Mouse (Mus musculus): Measurements from ENCODE around the gene Kbtbd12. TPM values are rescaled to one million over a fixed set of nuclear protein-coding genes. Genes with fewer than 3 reads are reported as not detected.

The Kbtbd12 gene
- total RNA-seq, 1 experiment: 0.09 TPM

GRCm38 (mm10) chr6:88590231-88590630 lies 47.5 kb downstream of the Kbtbd12 start:
- Histone ChIP-seq H3K4me3 (ENCODE audit: insufficient read depth in 1 of 2, low read depth in 1 of 2, low read length in 2 of 2, poor library complexity in 1 of 2, severe bottlenecking in 1 of 2) (no peak overlapping the region), H3K9me3 (ENCODE audit: control insufficient read depth, insufficient read depth, low read depth, low read length) (no peaks in the 10 kb centered on the region), H3K27ac (ENCODE audit: insufficient read depth, low read depth, low read length, poor library complexity, severe bottlenecking) (no peak overlapping the region), H3K4me1 (ENCODE audit: control insufficient read depth in 2 of 2, insufficient read depth in 2 of 2, low read length in 2 of 2, poor library complexity in 1 of 2) (no peaks in the 10 kb centered on the region), H3K9ac (ENCODE audit: insufficient read depth, low read depth, low read length, poor library complexity, severe bottlenecking) (no peak overlapping the region), H3K36me3 (ENCODE audit: control insufficient read depth, insufficient read depth, low read length, poor library complexity, severe bottlenecking) (no peaks in the 10 kb centered on the region)
- in situ Hi-C loops (cut with MboI; ENCODE audit: low sequenced_read_pairs in 2 of 2, unreplicated experiment in 2 of 2): no loop called here
- no peak for DNase-seq (ENCODE audit: low read depth, low spot score)
- TF ChIP-seq MAFK (IDR thresholded peaks at IDR 0.05; ENCODE audit: insufficient read depth, low read depth, low read length): no peak
- no peak for TF ChIP-seq ZNF384 (IDR thresholded peaks at IDR 0.05; ENCODE audit: low read depth, low read length)
- no peak for TF ChIP-seq CHD2 (IDR thresholded peaks at IDR 0.05; ENCODE audit: low read depth, low read length)

GRCm38 (mm10) chr6:88589517-88589916 lies 48.2 kb downstream of the Kbtbd12 start:
- in situ Hi-C loops (cut with MboI; ENCODE audit: low sequenced_read_pairs in 2 of 2, unreplicated experiment in 2 of 2): no loop called here
- TF ChIP-seq ZNF384 (IDR thresholded peaks at IDR 0.05; ENCODE audit: low read depth, low read length) (no peak), ZC3H11A (IDR thresholded peaks at IDR 0.05; ENCODE audit: borderline replicate concordance, low read depth, low read length) (no peak), HCFC1 (IDR thresholded peaks at IDR 0.05; ENCODE audit: borderline replicate concordance, insufficient read depth, low read length) (no peak), MAFK (IDR thresholded peaks at IDR 0.05; ENCODE audit: insufficient read depth, low read depth, low read length) (no peak), CHD2 (IDR thresholded peaks at IDR 0.05; ENCODE audit: low read depth, low read length) (no peak)
- no peak for DNase-seq (ENCODE audit: low read depth, low spot score)

GRCm38 (mm10) chr6:88588581-88589256 lies 49.0 kb downstream of the Kbtbd12 start:
- no peaks in the 10 kb centered on the region for H3K9me3 ChIP-seq (ENCODE audit: control insufficient read depth, insufficient read depth, low read depth, low read length)

More at GRCm38 (mm10) chr6:88589517-88589916, 48.2 kb downstream of the Kbtbd12 start:
- H3K27ac ChIP-seq (ENCODE audit: insufficient read depth, low read depth, low read length, poor library complexity, severe bottlenecking): no peak overlapping the region
- H3K36me3 ChIP-seq (ENCODE audit: control insufficient read depth, insufficient read depth, low read length, poor library complexity, severe bottlenecking): no peaks in the 10 kb centered on the region
- H3K4me3 ChIP-seq (ENCODE audit: insufficient read depth in 1 of 2, low read depth in 1 of 2, low read length in 2 of 2, poor library complexity in 1 of 2, severe bottlenecking in 1 of 2): no peak overlapping the region
- no peaks in the 10 kb centered on the region for H3K4me1 ChIP-seq (ENCODE audit: control insufficient read depth in 2 of 2, insufficient read depth in 2 of 2, low read length in 2 of 2, poor library complexity in 1 of 2)
- no peak overlapping the region for H3K9ac ChIP-seq (ENCODE audit: insufficient read depth, low read depth, low read length, poor library complexity, severe bottlenecking)
- no peaks in the 10 kb centered on the region for H3K9me3 ChIP-seq (ENCODE audit: control insufficient read depth, insufficient read depth, low read depth, low read length)

GRCm38 (mm10) chr6:88587091-88587490 lies 50.7 kb downstream of the Kbtbd12 start:
- Histone ChIP-seq H3K4me3 (ENCODE audit: insufficient read depth in 1 of 2, low read depth in 1 of 2, low read length in 2 of 2, poor library complexity in 1 of 2, severe bottlenecking in 1 of 2) (no peak overlapping the region), H3K9me3 (ENCODE audit: control insufficient read depth, insufficient read depth, low read depth, low read length) (no peaks in the 10 kb centered on the region), H3K9ac (ENCODE audit: insufficient read depth, low read depth, low read length, poor library complexity, severe bottlenecking) (no peak overlapping the region), H3K36me3 (ENCODE audit: control insufficient read depth, insufficient read depth, low read length, poor library complexity, severe bottlenecking) (no peaks in the 10 kb centered on the region), H3K4me1 (ENCODE audit: control insufficient read depth in 2 of 2, insufficient read depth in 2 of 2, low read length in 2 of 2, poor library complexity in 1 of 2) (no peaks in the 10 kb centered on the region), H3K27ac (ENCODE audit: insufficient read depth, low read depth, low read length, poor library complexity, severe bottlenecking) (no peak overlapping the region)
- no peak for DNase-seq (ENCODE audit: low read depth, low spot score)
- in situ Hi-C loops (cut with MboI; ENCODE audit: low sequenced_read_pairs in 2 of 2, unreplicated experiment in 2 of 2): no loop called here
- TF ChIP-seq HCFC1 (IDR thresholded peaks at IDR 0.05; ENCODE audit: borderline replicate concordance, insufficient read depth, low read length) (no peak), ZNF384 (IDR thresholded peaks at IDR 0.05; ENCODE audit: low read depth, low read length) (no peak), CHD2 (IDR thresholded peaks at IDR 0.05; ENCODE audit: low read depth, low read length) (no peak), ZC3H11A (IDR thresholded peaks at IDR 0.05; ENCODE audit: borderline replicate concordance, low read depth, low read length) (no peak), MAFK (IDR thresholded peaks at IDR 0.05; ENCODE audit: insufficient read depth, low read depth, low read length) (no peak)

More at GRCm38 (mm10) chr6:88588581-88589256, 49.0 kb downstream of the Kbtbd12 start:
- TF ChIP-seq HCFC1 (IDR thresholded peaks at IDR 0.05; ENCODE audit: borderline replicate concordance, insufficient read depth, low read length): no peak
- TF ChIP-seq ZNF384 (IDR thresholded peaks at IDR 0.05; ENCODE audit: low read depth, low read length): no peak
- no peak for TF ChIP-seq MAFK (IDR thresholded peaks at IDR 0.05; ENCODE audit: insufficient read depth, low read depth, low read length)
- no peak for TF ChIP-seq CHD2 (IDR thresholded peaks at IDR 0.05; ENCODE audit: low read depth, low read length)
- TF ChIP-seq ZC3H11A (IDR thresholded peaks at IDR 0.05; ENCODE audit: borderline replicate concordance, low read depth, low read length): no peak
- H3K9ac ChIP-seq (ENCODE audit: insufficient read depth, low read depth, low read length, poor library complexity, severe bottlenecking): no peak overlapping the region
- in situ Hi-C loops (cut with MboI; ENCODE audit: low sequenced_read_pairs in 2 of 2, unreplicated experiment in 2 of 2): no loop called here
- no peaks in the 10 kb centered on the region for H3K36me3 ChIP-seq (ENCODE audit: control insufficient read depth, insufficient read depth, low read length, poor library complexity, severe bottlenecking)
- no peak overlapping the region for H3K27ac ChIP-seq (ENCODE audit: insufficient read depth, low read depth, low read length, poor library complexity, severe bottlenecking)
- H3K4me3 ChIP-seq (ENCODE audit: insufficient read depth in 1 of 2, low read depth in 1 of 2, low read length in 2 of 2, poor library complexity in 1 of 2, severe bottlenecking in 1 of 2): no peak overlapping the region
- H3K4me1 ChIP-seq (ENCODE audit: control insufficient read depth in 2 of 2, insufficient read depth in 2 of 2, low read length in 2 of 2, poor library complexity in 1 of 2): no peaks in the 10 kb centered on the region
- no peak for DNase-seq (ENCODE audit: low read depth, low spot score)
